Mouse (Mus musculus) forebrain, embryonic 11.5 days (tissue): Measurements from ENCODE around the gene Spata9. TPM values are rescaled to one million over a fixed set of nuclear protein-coding genes. Genes with fewer than 3 reads are reported as not detected.
"Not testable (repeated sequence)": the region's sequence is repeated elsewhere in the genome, so short reads cannot be mapped to it uniquely, and the experiment has no call there.

Experiments used
- ATAC-seq: fragments of 200-750 bp; cut with Nextera tagmentation; replicated peaks from 2 replicates; pipeline ENCODE4 v1.8.0; 2017; ENCODE audit warnings: moderate TSS enrichment; ENCODE audit not compliant: low FRiP score
- DNase-seq: peaks from one replicate; pipeline ENCODE4 v3.0.0-alpha.2; 2017; ENCODE audit warnings: low spot score
- H3K27ac ChIP-seq: fragments of 300-500 bp; sonication (generic); 2 replicates; pipeline ENCODE4 v1.5.1; 2014; ENCODE audit warnings: low read depth, low read length
- H3K27me3 ChIP-seq: fragments of 300-500 bp; sonication (generic); 2 replicates; pipeline ENCODE4 v1.6.1; 2014; ENCODE audit warnings: mild to moderate bottlenecking, low read length, mixed read lengths; ENCODE audit not compliant: control insufficient read depth, insufficient read depth
- H3K36me3 ChIP-seq: fragments of 300-500 bp; sonication (generic); 2 replicates; pipeline ENCODE4 v1.6.1; 2014; ENCODE audit warnings: mild to moderate bottlenecking, low read length, moderate library complexity, mixed read lengths; ENCODE audit not compliant: control insufficient read depth, insufficient read depth
- H3K4me1 ChIP-seq: fragments of 300-500 bp; sonication (generic); replicated peaks from 2 replicates; pipeline ENCODE4 v1.6.1; 2014; ENCODE audit warnings: low read length, mixed read lengths; ENCODE audit not compliant: control insufficient read depth, insufficient read depth
- H3K4me2 ChIP-seq: fragments of 300-500 bp; sonication (generic); 2 replicates; pipeline ENCODE4 v1.6.1; 2014; ENCODE audit warnings: low read depth, mild to moderate bottlenecking, low read length, moderate library complexity, mixed read lengths; ENCODE audit not compliant: severe bottlenecking
- H3K4me3 ChIP-seq: fragments of 300-500 bp; sonication (generic); 2 replicates; pipeline ENCODE4 v1.5.1; 2014; ENCODE audit warnings: low read depth, low read length
- H3K9ac ChIP-seq: fragments of 300-500 bp; sonication (generic); 2 replicates; pipeline ENCODE4 v1.6.1; 2014; ENCODE audit warnings: low read length
- H3K9me3 ChIP-seq: fragments of 300-500 bp; sonication (generic); 2 replicates; pipeline ENCODE4 v1.6.1; 2016; ENCODE audit warnings: low read length, mixed read lengths; ENCODE audit not compliant: control insufficient read depth
- WGBS: fragments of 180-500 bp; shearing (Covaris S2); extraction: QIAGEN DNeasy Blood & Tissue Kit; methylation state at CpG from one replicate; pipeline ENCODE4 v1.1.7; 2014; 5-methylcytosine and 5-hydroxymethylcytosine counted together
- polyA plus RNA-seq: library from polyadenylated mRNA; unstranded; fragments of >200 nt; fragmentation: Nextera tagmentation; extraction: Ambion mirVana; gene quantifications from 2 replicates; pipeline ENCODE4 v1.2.1, GENCODE M21; 2014

Gene Spata9
- polyA plus RNA-seq: 0.67 TPM in 1 of 2 replicates, not detected in the other

DNA sequence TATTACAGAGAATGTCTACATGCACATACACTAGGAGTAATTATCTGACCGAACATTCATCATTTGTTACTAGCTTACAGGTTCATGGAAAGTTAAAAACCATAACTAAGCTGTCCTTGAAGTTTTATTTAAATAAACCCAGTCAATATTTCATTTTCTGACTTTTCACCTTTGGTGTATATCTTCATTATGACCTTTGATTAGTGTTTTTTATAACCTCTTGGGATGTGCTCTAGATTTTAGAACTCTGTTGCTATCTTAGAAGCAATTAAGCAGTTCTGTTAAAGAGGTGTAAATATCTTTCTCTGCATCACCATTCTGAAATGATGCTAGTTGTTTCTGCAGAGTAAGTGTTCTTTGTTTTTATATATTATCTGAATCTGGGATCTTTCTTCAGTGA lies at the start of gene Spata9:
TSS of gene Spata9 (plus strand) at position 301 of the 400 bp plus-strand sequence.
- WGBS: 91% methylated on average over 1 of the region's 1 CpGs
- H3K4me2 ChIP-seq: no peak within 1 kb of the TSS
- DNase-seq: no peak

DNA sequence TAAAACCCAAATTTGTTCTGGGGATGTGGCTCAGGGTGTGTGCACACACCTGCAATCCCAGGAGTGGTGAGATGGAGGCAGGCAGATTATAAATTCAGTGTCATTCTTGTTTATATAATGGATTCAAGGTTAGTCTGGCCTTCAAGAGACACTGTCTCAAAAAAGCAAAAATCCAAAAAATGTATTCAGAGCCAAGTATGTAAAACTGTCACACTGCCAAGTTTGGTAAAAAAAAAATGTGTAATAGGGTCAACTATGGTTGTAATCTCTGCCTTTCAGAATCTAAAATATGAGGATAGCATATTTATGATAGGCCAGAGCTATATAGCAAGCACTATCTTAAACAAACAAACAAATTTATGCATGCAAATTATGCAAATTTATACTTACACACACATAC lies 39.0 kb upstream of the Spata9 start:
- H3K4me1 ChIP-seq: no peaks in the 10 kb centered on the region; the same call in 1 of the 2 replicates
- no peak overlapping the region for H3K4me2 ChIP-seq
- H3K4me3 ChIP-seq: no peak overlapping the region
- ATAC-seq (no peak), DNase-seq (no peak)
- no peaks in the 10 kb centered on the region for H3K9me3 ChIP-seq
- no peaks in the 10 kb centered on the region for H3K27me3 ChIP-seq
- no peak overlapping the region for H3K27ac ChIP-seq
- H3K9ac ChIP-seq: no peak overlapping the region
- no peaks in the 10 kb centered on the region for H3K36me3 ChIP-seq

More for the DNA sequence above, at the start of gene Spata9:
- no peak within 1 kb of the TSS for H3K9ac ChIP-seq
- no peaks in the 10 kb centered on the region for H3K36me3 ChIP-seq
- H3K27ac ChIP-seq: no peak within 1 kb of the TSS
- no peak within 1 kb of the TSS for H3K4me3 ChIP-seq
- no peaks in the 10 kb centered on the region for H3K4me1 ChIP-seq
- H3K9me3 ChIP-seq: no peaks in the 10 kb centered on the region
- ATAC-seq: no peak
- no peaks in the 10 kb centered on the region for H3K27me3 ChIP-seq

DNA sequence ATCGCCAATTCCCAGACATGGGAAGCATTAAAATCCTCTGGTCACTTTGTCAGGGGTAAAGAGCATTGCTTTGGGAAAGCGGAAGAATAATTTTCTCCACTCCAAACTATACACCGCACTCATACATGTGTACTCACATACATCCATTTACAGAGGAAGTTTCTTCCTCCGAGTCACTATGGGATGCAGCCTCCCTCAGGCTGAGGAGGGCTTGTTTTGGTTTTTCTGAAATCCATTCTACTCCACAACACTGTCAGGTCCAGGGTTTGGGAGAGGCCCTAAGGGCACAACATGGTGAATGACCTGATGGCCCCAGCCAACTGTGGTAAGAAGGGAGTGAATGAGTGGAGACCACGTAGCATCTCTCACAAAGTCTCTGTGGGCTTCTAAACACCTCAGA lies 37.9 kb upstream of the Spata9 start:
- H3K36me3 ChIP-seq, H3K4me3 ChIP-seq, H3K9me3 ChIP-seq, DNase-seq, ATAC-seq, H3K4me2 ChIP-seq, H3K27me3 ChIP-seq, H3K27ac ChIP-seq, H3K4me1 ChIP-seq, H3K9ac ChIP-seq: not testable (repeated sequence)
- 88% methylated on average over 5 of the region's 5 CpGs for WGBS

DNA sequence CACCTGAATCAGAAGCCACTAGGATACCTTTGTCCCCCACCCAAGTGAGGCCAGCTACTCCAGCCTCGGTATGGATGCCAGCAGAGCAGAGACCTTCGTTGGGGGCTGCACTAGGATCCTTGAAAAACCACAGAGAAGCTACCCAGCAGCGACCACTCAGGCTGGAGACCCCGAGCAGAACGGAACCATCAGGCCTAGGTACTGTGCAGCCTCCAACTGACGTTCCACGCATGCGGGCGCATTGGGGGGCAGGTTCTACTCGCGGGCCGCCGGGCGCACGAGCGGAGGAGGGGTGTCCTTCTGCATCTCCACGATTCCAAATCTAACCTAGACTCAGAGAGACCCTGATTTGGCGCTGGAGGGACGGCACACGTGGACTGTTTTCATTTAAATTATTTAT lies 36.9 kb upstream of the Spata9 start:
- H3K27ac ChIP-seq: no peak overlapping the region
- 91% methylated on average over 20 of the region's 20 CpGs for WGBS
- H3K4me2 ChIP-seq: no peak overlapping the region
- no peak overlapping the region for H3K9ac ChIP-seq
- H3K4me1 ChIP-seq: no peaks in the 10 kb centered on the region; the same call in 1 of the 2 replicates
- ATAC-seq: no peak
- no peaks in the 10 kb centered on the region for H3K9me3 ChIP-seq
- H3K36me3 ChIP-seq: no peaks in the 10 kb centered on the region
- H3K27me3 ChIP-seq: no peaks in the 10 kb centered on the region
- no peak for DNase-seq
- no peak overlapping the region for H3K4me3 ChIP-seq

- Histone ChIP-seq H3K4me1 (no peaks in the 10 kb centered on the region; the same call in 1 of the 2 replicates), H3K4me3 (no peak overlapping the region), H3K27me3 (no peaks in the 10 kb centered on the region), H3K9ac (no peak overlapping the region), H3K9me3 (no peaks in the 10 kb centered on the region), H3K27ac (no peak overlapping the region), H3K36me3 (no peaks in the 10 kb centered on the region), H3K4me2 (no peak overlapping the region)
- DNase-seq (no peak), ATAC-seq (no peak)
- WGBS: 82% methylated on average over 2 of the region's 2 CpGs
Measured at GRCm38 (mm10) chr13:75930660-75931059, 36.3 kb upstream of the Spata9 start.

DNA sequence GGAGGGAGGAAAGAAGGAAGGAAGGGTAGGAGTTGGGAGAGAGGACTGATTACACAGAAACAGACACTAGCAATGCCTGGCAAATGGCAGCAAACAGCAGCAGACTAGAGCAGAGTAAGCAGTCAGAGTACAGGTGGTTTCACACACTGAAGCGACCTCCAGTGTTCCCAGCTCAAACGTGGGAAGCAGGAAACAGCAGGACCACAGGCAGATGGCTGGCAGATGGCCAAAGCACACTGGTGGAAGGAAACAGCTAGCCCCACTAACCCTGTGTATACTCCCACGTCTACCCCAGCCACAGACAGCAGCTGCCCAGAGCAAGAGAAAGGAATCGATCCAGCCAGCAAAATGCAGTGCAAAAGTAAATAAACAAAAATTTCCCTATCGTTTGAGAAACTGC lies 35.9 kb upstream of the Spata9 start:
- Histone ChIP-seq H3K27ac (no peak overlapping the region), H3K4me1 (no peaks in the 10 kb centered on the region; the same call in 1 of the 2 replicates), H3K4me2 (no peak overlapping the region), H3K4me3 (no peak overlapping the region), H3K9ac (peak overlapping the region; percentile 32; the same call in 1 of the 2 replicates), H3K27me3 (no peaks in the 10 kb centered on the region), H3K36me3 (no peaks in the 10 kb centered on the region), H3K9me3 (no peaks in the 10 kb centered on the region)
- ATAC-seq (peak; percentile 85), DNase-seq (peak; percentile 66)
- WGBS: 55% methylated on average over 5 of the region's 5 CpGs

- H3K4me3 ChIP-seq: no peak overlapping the region
- peaks cover 9% of the 10 kb centered on the region; the same call in 1 of the 2 replicates for H3K36me3 ChIP-seq
- no peaks in the 10 kb centered on the region; the same call in 1 of the 2 replicates for H3K4me1 ChIP-seq
- no peak overlapping the region for H3K9ac ChIP-seq
- no peak overlapping the region for H3K27ac ChIP-seq
- H3K9me3 ChIP-seq: no peaks in the 10 kb centered on the region
- H3K27me3 ChIP-seq: no peaks in the 10 kb centered on the region
- H3K4me2 ChIP-seq: no peak overlapping the region
- no peak for DNase-seq
- no peak for ATAC-seq
- 78% methylated on average over 1 of the region's 1 CpGs for WGBS
Measured at GRCm38 (mm10) chr13:75933287-75933686, 33.7 kb upstream of the Spata9 start.

- ATAC-seq: no peak
Measured at GRCm38 (mm10) chr13:75938866-75939265, 28.1 kb upstream of the Spata9 start.

More at GRCm38 (mm10) chr13:75938866-75939265, 28.1 kb upstream of the Spata9 start:
- H3K27me3 ChIP-seq: no peaks in the 10 kb centered on the region
- peaks cover 6% of the 10 kb centered on the region; the same call in 1 of the 2 replicates for H3K4me1 ChIP-seq
- no peaks in the 10 kb centered on the region for H3K9me3 ChIP-seq
- WGBS: 94% methylated on average over 5 of the region's 5 CpGs
- no peak overlapping the region for H3K9ac ChIP-seq
- H3K27ac ChIP-seq: no peak overlapping the region
- no peak overlapping the region for H3K4me2 ChIP-seq
- DNase-seq: no peak
- H3K4me3 ChIP-seq: no peak overlapping the region
- peaks cover 11% of the 10 kb centered on the region; the same call in 1 of the 2 replicates for H3K36me3 ChIP-seq
